Mouse (Mus musculus) heart, adult 2 months (tissue): Measurements from ENCODE around the gene Plcg1.

Source experiments
- CTCF ChIP-seq: fragments of 200-600 bp; IDR thresholded peaks from 2 replicates; pipeline ENCODE4 v1.8.1; 2022; ENCODE audit warnings: antibody characterized with exemption, mild to moderate bottlenecking, moderate library complexity
- EP300 ChIP-seq: fragments of 200-500 bp; IDR thresholded peaks from 2 replicates; pipeline ENCODE4 v1.6.1; 2011; ENCODE audit warnings: low read depth, low read length, control low read depth; ENCODE audit not compliant: insufficient read depth
- POLR2A ChIP-seq: fragments of 200-500 bp; IDR thresholded peaks from 2 replicates; pipeline ENCODE4 v1.6.1; 2011; ENCODE audit warnings: mild to moderate bottlenecking, low read depth, low read length, control low read depth; ENCODE audit not compliant: insufficient read depth

- no peak for TF ChIP-seq CTCF
- no peak for TF ChIP-seq EP300
- TF ChIP-seq POLR2A, result no peak
Measured at GRCm38 (mm10) chr2:160733131-160733531, 2.0 kb downstream of the Plcg1 start.
